Mouse (Mus musculus): ENCODE measurements around the gene Gan. TPM values are rescaled to one million over a fixed set of nuclear protein-coding genes. Genes with fewer than 3 reads are reported as not detected.
A peak's percentile ranks its signal among the peaks of the same experiment; 100 is the strongest.

The Gan gene
- 8.2 and 8.7 TPM in 2 replicates for total RNA-seq (2012; rRNA removed)
- 1 to 10 TPM in 1 of 2 experiments, not detected in 1; 5.6 TPM for polyA plus RNA-seq (2012; ENCODE audit: insufficient read depth in 1 of 2, insufficient read length in 2 of 2, low read depth in 1 of 2, low replicate concordance in 2 of 2, missing spikeins in 1 of 2)

GRCm38 (mm10) chr8:117158135-117158761 lies at the start of gene Gan:
Gene Gan (plus strand): TSS chr8:117158135.
- Histone ChIP-seq H3K9me3 (replicated peaks; ENCODE audit: insufficient read depth, low read length) (no peaks in the 10 kb centered on the region), H3K4me3 (ENCODE audit: control insufficient read depth in 1 of 2, insufficient read depth in 1 of 2, low read depth in 2 of 2, low read length in 2 of 2) (peak within 1 kb of the TSS; percentile 71 to 98), H3K4me1 (ENCODE audit: control insufficient read depth in 1 of 2, insufficient read depth in 2 of 2, low read length in 2 of 2) (peaks cover 8 to 12% of the 10 kb centered on the region in 2 experiments), H3K36me3 (ENCODE audit: control insufficient read depth in 1 of 2, insufficient read depth in 2 of 2, low read length in 2 of 2) (peaks cover 0 to 14% of the 10 kb centered on the region in 2 experiments; a peak in 3 of 4 replicates), H3K27me3 (ENCODE audit: control insufficient read depth in 1 of 2, insufficient read depth in 2 of 2, low read length in 2 of 2) (no peaks in the 10 kb centered on the region), H3K79me2 (ENCODE audit: control insufficient read depth, insufficient read depth, low read length, poor library complexity) (peaks cover 42% of the 10 kb centered on the region), H3K27ac (ENCODE audit: control insufficient read depth, low read depth, low read length) (peak within 1 kb of the TSS; percentile 49), H3K9ac (ENCODE audit: control insufficient read depth, low read depth, low read length, poor library complexity, severe bottlenecking) (peak within 1 kb of the TSS; percentile 90)
- DNase-seq (ENCODE audit: low read depth, low spot score): peak; percentile 63
- no peak for TF ChIP-seq EP300 (IDR thresholded peaks at IDR 0.05; ENCODE audit: low read depth in 1 of 2, low read length in 2 of 2)
- TF ChIP-seq HCFC1 (IDR thresholded peaks at IDR 0.05; ENCODE audit: low read depth, low read length): peak; percentile 18; the same call in 1 of the 2 replicates
- 0 out of 4 replicates have a peak, but pooled peaks of 1 of the 2 experiments have one; percentile 6 for TF ChIP-seq POLR2A (IDR thresholded peaks at IDR 0.05; ENCODE audit: control insufficient read depth in 1 of 2, insufficient read depth in 1 of 2, low read depth in 1 of 2, low read length in 2 of 2, poor library complexity in 1 of 2)
- TF ChIP-seq TCF12 (IDR thresholded peaks at IDR 0.05; ENCODE audit: low read depth, low read length): 0 out of 2 replicates have a peak, but pooled peaks have one; percentile 14

DNA sequence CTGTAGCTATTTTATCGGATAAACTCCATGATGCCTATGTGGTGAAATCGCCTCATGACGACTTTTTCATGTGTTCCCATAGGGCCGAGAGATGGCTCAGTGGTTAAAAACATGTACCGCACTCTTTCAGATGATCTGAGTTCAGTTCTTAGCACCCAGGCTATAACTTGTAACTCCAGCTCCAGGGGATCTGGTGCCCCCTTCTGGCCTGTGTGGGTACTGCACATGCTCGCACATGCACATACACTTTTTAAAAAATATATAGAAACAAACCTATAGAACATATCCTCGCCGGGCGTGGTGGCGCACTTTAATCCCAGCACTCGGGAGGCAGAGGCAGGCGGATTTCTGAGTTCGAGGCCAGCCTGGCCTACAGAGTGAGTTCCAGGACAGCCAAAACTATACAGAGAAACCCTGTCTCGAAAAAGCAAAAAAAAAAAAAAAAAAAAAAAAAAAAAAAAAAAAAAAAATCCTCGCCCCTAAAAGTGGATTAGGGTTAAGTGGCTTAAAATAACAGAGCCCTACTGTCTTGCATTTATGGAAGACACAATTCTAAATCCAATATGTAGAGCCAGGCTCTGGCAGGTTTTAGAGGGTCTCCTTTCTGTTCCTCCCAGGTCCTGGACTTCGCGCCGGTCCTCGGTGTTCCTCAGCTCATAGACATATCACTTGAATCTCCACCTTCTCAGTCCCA lies 48.8 kb upstream of the Gan start:
- no peak overlapping the region for H3K27ac ChIP-seq (ENCODE audit: control insufficient read depth, low read depth, low read length)
- no peak overlapping the region for H3K9ac ChIP-seq (ENCODE audit: control insufficient read depth, low read depth, low read length, poor library complexity, severe bottlenecking)
- H3K9me3 ChIP-seq (replicated peaks; ENCODE audit: insufficient read depth, low read length): no peaks in the 10 kb centered on the region
- H3K79me2 ChIP-seq (ENCODE audit: control insufficient read depth, insufficient read depth, low read length, poor library complexity): no peaks in the 10 kb centered on the region
- no peaks in the 10 kb centered on the region for H3K27me3 ChIP-seq (ENCODE audit: control insufficient read depth in 1 of 2, insufficient read depth in 2 of 2, low read length in 2 of 2)
- TF ChIP-seq CTCF (IDR thresholded peaks at IDR 0.05 in 2 of 3, conservative IDR thresholded peaks at IDR 0.05 in 1 of 3; ENCODE audit: control insufficient read depth in 1 of 3, insufficient read depth in 1 of 3, low read depth in 2 of 3, low read length in 3 of 3, poor library complexity in 1 of 3, severe bottlenecking in 1 of 3): peak; percentile 57 to 72 (median 63)
- peak; percentile 53 for TF ChIP-seq SMC3 (IDR thresholded peaks at IDR 0.05; ENCODE audit: low read depth, low read length)
- no peak for TF ChIP-seq HCFC1 (IDR thresholded peaks at IDR 0.05; ENCODE audit: low read depth, low read length)
- peak; percentile 40 for TF ChIP-seq RAD21 (IDR thresholded peaks at IDR 0.05; ENCODE audit: low read depth, low read length)
- 0 out of 2 replicates have a peak, but pooled peaks have one; percentile 20 for TF ChIP-seq MYC (IDR thresholded peaks at IDR 0.05; ENCODE audit: low read depth, low read length)
- TF ChIP-seq ZC3H11A (IDR thresholded peaks at IDR 0.05; ENCODE audit: low read depth, low read length): no peak
- peak; percentile 44 for DNase-seq (ENCODE audit: low read depth, low spot score)
- H3K4me1 ChIP-seq (ENCODE audit: control insufficient read depth in 1 of 2, insufficient read depth in 2 of 2, low read length in 2 of 2): 0 out of 4 replicates have a peak, but pooled peaks cover 0 to 5% of the 10 kb centered on the region in 2 experiments
- H3K36me3 ChIP-seq (ENCODE audit: control insufficient read depth in 1 of 2, insufficient read depth in 2 of 2, low read length in 2 of 2): no peaks in the 10 kb centered on the region
- no peak overlapping the region for H3K4me3 ChIP-seq (ENCODE audit: control insufficient read depth in 1 of 2, insufficient read depth in 1 of 2, low read depth in 2 of 2, low read length in 2 of 2)

DNA sequence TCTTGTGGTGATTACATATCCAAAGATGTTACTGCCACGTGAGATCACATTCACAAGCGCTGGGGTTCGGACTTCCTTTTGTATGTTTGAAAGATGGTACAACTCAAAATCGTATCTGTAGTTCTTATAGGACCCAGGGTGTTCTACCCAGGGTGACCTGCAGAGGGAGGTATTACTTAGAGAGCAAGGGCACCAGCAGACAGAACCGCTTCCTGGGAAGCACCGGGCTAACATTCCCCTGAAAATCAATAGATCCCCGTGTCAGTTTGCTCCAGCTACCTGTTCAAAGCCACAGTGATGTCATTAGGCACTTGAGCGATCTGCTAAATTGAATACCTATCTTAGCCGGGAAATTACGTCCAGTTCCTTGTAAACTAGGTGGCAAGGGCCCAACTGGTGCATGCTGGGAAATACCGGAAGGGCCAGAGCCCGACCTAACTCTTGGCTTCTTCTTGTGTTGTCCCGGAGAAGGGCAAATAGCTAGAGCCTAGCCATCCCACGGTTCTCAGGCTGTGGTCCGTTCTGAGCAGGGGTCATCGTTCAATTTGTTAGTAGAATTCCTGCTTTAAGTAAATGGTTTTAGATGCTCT lies 48.0 kb upstream of the Gan start:
- TF ChIP-seq GATA1 (IDR thresholded peaks at IDR 0.05; ENCODE audit: low read depth, low read length) (no peak), RAD21 (IDR thresholded peaks at IDR 0.05; ENCODE audit: low read depth, low read length) (peak; percentile 58), SMC3 (IDR thresholded peaks at IDR 0.05; ENCODE audit: low read depth, low read length) (peak; percentile 78), ZC3H11A (IDR thresholded peaks at IDR 0.05; ENCODE audit: low read depth, low read length) (peak; percentile 46), CTCF (IDR thresholded peaks at IDR 0.05 in 2 of 3, conservative IDR thresholded peaks at IDR 0.05 in 1 of 3; ENCODE audit: control insufficient read depth in 1 of 3, insufficient read depth in 1 of 3, low read depth in 2 of 3, low read length in 3 of 3, poor library complexity in 1 of 3, severe bottlenecking in 1 of 3) (peak; percentile 46 to 77 (median 76))

More for the DNA sequence above, 48.0 kb upstream of the Gan start:
- Histone ChIP-seq H3K27me3 (ENCODE audit: control insufficient read depth in 1 of 2, insufficient read depth in 2 of 2, low read length in 2 of 2) (no peaks in the 10 kb centered on the region), H3K79me2 (ENCODE audit: control insufficient read depth, insufficient read depth, low read length, poor library complexity) (no peaks in the 10 kb centered on the region), H3K9ac (ENCODE audit: control insufficient read depth, low read depth, low read length, poor library complexity, severe bottlenecking) (0 out of 2 replicates have a peak overlapping the region, but pooled peaks have one; percentile 24), H3K9me3 (replicated peaks; ENCODE audit: insufficient read depth, low read length) (no peaks in the 10 kb centered on the region), H3K4me1 (ENCODE audit: control insufficient read depth in 1 of 2, insufficient read depth in 2 of 2, low read length in 2 of 2) (peaks cover 0 to 11% of the 10 kb centered on the region in 2 experiments; a peak in 1 of 4 replicates), H3K36me3 (ENCODE audit: control insufficient read depth in 1 of 2, insufficient read depth in 2 of 2, low read length in 2 of 2) (no peaks in the 10 kb centered on the region; a peak in 1 of 4 replicates), H3K27ac (ENCODE audit: control insufficient read depth, low read depth, low read length) (no peak overlapping the region), H3K4me3 (ENCODE audit: control insufficient read depth in 1 of 2, insufficient read depth in 1 of 2, low read depth in 2 of 2, low read length in 2 of 2) (peak overlapping the region in 1 of 2 experiments; percentile 27; a peak in 1 of 4 replicates)
- DNase-seq (ENCODE audit: low read depth, low spot score): peak; percentile 85

Measured in MEL (cell line).